Comparison of ENCODE assay signal across 15 mouse cellular contexts in genomic region chr9:123448594-123448993, GRCm38 (mm10).
"Had no signal": no experiment of that assay in that cellular context is flagged by ENCODE, and none has a peak within 500 bp of the region (broad histone marks: within the 10 kb centered on the region; RNA-seq: fewer than 3 reads in every experiment).

No protein-coding gene starts in this region.

- H3K4me3 ChIP-seq: megakaryocyte, embryonic 14.5 days; midbrain, embryonic 13.5 days; midbrain, embryonic 15.5 days; neural tube, embryonic 12.5 days; stomach, embryonic 15.5 days had no signal

- H3K27ac ChIP-seq: macrophage; midbrain, embryonic 13.5 days; midbrain, embryonic 15.5 days; neural tube, embryonic 12.5 days; stomach, embryonic 15.5 days; stomach, postnatal 0 days had no signal

- DNase-seq: lung, adult 18-20 months; lung, embryonic 14.5 days; lung, postnatal 10 days; lung, postnatal 36 days; right cerebral cortex, postnatal 14 days; thymus, adult 2 months; thymus, postnatal 25 days; thymus, postnatal 4 days had no signal
